Mouse (Mus musculus) CD8-positive naive resting alpha-beta T cell, adult 57 days (primary cell): Measurements from ENCODE around the gene Srebf2. TPM values are rescaled to one million over a fixed set of nuclear protein-coding genes. Genes with fewer than 3 reads are reported as not detected.

Experiments used
- total RNA-seq: library from RNA; stranded (reverse); gene quantifications from one replicate; pipeline ENCODE4 v1.2.4, GENCODE M21; 2023

The Srebf2 gene
- total RNA-seq = 184 TPM

GRCm38 (mm10) chr15:82146770-82147610 lies at the start of gene Srebf2:
Gene Srebf2, plus strand, starts transcription at chr15:82147181.

GRCm38 (mm10) chr15:82127426-82128374 lies 19.3 kb upstream of the Srebf2 start, which contains the start of gene Ccdc134:
Gene Ccdc134, plus strand, starts transcription at chr15:82127922.

GRCm38 (mm10) chr15:82212752-82213063 lies 65.7 kb downstream of the Srebf2 start, which contains the start of gene Shisa8:
Gene Shisa8, minus strand, starts transcription at chr15:82212815.

GRCm38 (mm10) chr15:82223657-82224601 lies 76.9 kb downstream of the Srebf2 start, which contains the start of gene Tnfrsf13c:
Gene Tnfrsf13c, minus strand, starts transcription at chr15:82224369.

GRCm38 (mm10) chr15:82244115-82244804 lies 97.3 kb downstream of the Srebf2 start, which contains the start of gene Cenpm:
Gene Cenpm, minus strand, starts transcription at chr15:82244748.

GRCm38 (mm10) chr15:82252097-82252496 lies 105.1 kb downstream of the Srebf2 start, which contains the start of gene 1500009C09Rik:
Gene 1500009C09Rik, plus strand, starts transcription at chr15:82252397.

Other genes with a start within 250 kb of the Srebf2 start
- 15.0 TPM for gene Polr3h, start 220.9 kb upstream of the Srebf2 start, total RNA-seq
- gene Csdc2, start 210.4 kb upstream of the Srebf2 start, total RNA-seq = not detected
- 26.1 TPM for gene Pmm1, start 186.3 kb upstream of the Srebf2 start, total RNA-seq
- gene 1700029P11Rik, start 166.6 kb upstream of the Srebf2 start, total RNA-seq = not detected
- gene Xrcc6, start 159.3 kb upstream of the Srebf2 start, total RNA-seq = 31.4 TPM
- gene Desi1, start 113.3 kb upstream of the Srebf2 start, total RNA-seq = 27.8 TPM
- gene Snu13, start 99.6 kb upstream of the Srebf2 start, total RNA-seq = 94.0 TPM
- gene 4930407I10Rik, start 88.0 kb upstream of the Srebf2 start, total RNA-seq = not detected
- gene Mei1, start 77.2 kb upstream of the Srebf2 start, total RNA-seq = not detected
- 39.1 TPM for gene Ccdc134, start 19.3 kb upstream of the Srebf2 start, total RNA-seq
- gene Shisa8, start 65.6 kb downstream of the Srebf2 start, total RNA-seq = 0.77 TPM
- 15.5 TPM for gene Tnfrsf13c, start 77.2 kb downstream of the Srebf2 start, total RNA-seq
- gene Cenpm, start 97.6 kb downstream of the Srebf2 start, total RNA-seq = 0.83 TPM
- gene 1500009C09Rik, start 105.2 kb downstream of the Srebf2 start, total RNA-seq = not detected
- not detected for gene Sept3, start 127.7 kb downstream of the Srebf2 start, total RNA-seq
- not detected for gene Wbp2nl, start 151.8 kb downstream of the Srebf2 start, total RNA-seq
- gene Naga, start 191.7 kb downstream of the Srebf2 start, total RNA-seq = 55.5 TPM
- gene Pheta2, start 191.8 kb downstream of the Srebf2 start, total RNA-seq = 1.1 TPM
- gene Smdt1, start 191.8 kb downstream of the Srebf2 start, total RNA-seq = 85.9 TPM
- gene Ndufa6, start 207.1 kb downstream of the Srebf2 start, total RNA-seq = 128 TPM
- gene Cyp2d22, start 233.1 kb downstream of the Srebf2 start, total RNA-seq = 6.2 TPM
- gene Cyp2d11, start 246.8 kb downstream of the Srebf2 start, total RNA-seq = not detected